Mouse (Mus musculus) adrenal gland (tissue): ENCODE results near the gene 4930522H14Rik.

Experiments
- intact Hi-C: fragments of 180-260 bp; cut with DNase I; formaldehyde crosslinking; loops from one replicate; pipeline ENCODE4 v1.15.1; 2025

4930522H14Rik gene

DNA sequence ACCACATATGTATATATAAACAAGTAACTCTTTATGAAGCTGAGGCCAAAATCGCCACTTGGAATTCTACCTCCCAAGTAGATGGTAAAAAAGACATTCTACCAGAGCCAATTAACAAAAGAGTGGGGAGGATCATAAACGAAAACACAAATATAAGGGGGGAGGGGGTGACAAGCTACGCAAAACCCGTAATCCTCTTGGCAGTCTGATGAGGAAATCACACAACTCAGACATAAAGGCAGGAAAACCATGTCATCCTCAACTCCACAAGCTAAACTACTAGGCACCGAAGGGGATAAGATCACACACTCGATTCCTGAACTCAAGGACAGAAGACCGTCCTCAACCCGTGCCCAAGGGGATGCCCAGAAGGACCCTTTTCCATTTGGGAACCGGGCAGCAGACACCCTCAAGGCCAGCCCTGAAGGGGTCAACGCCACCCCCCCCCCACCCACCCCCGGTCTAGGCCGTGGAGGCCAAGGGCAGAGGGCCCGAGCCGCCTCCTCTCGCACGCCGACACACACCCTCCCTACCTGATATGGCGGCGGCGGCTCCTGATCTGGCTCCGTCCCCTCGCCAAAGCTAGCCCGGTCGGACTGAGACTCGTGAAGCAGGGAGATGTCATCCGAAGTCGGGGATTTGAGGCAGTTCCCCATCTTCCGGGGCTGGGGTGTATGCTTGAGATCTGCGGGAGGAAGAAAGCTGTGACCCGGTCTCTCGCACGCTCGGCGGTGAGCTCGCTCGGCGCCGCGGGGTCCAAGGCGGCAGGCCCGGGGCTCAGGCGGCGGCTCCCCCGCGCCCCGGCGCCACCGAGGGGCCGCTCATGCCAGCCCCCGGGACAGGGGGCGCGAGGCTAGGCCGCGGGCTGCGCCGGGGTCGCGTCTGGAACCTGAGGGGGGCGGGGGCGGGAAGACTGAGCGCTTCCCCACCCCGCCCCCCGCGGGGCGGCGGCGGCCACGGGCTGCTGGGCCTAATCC, 55.2 kb downstream of the 4930522H14Rik start:
- intact Hi-C loops: loop anchor here (5.0 kb wide), 1 partner anchor 39 kb away; no protein-coding TSS in a partner anchor

DNA sequence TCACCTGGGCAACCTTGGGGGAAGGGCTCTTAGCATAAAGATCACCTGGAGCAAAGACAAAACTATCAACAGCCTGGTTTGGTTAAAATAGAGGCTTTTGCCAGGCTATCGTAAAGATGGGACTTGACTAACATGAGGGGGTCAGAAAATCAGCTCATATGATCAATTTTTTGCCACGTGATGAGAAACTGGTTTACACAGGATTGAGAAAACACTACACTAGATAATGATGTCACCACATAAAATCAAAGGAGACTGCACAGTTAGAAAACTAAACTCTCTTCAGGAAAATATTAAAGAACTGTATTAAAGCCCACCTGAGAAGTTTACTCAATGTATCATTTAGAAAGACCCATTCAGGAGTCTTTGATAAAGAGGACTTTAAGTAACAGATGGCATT, 56.0 kb downstream of the 4930522H14Rik start:
- intact Hi-C loops: loop anchor here (5.0 kb wide), 1 partner anchor 38 kb away; no protein-coding TSS in a partner anchor

DNA sequence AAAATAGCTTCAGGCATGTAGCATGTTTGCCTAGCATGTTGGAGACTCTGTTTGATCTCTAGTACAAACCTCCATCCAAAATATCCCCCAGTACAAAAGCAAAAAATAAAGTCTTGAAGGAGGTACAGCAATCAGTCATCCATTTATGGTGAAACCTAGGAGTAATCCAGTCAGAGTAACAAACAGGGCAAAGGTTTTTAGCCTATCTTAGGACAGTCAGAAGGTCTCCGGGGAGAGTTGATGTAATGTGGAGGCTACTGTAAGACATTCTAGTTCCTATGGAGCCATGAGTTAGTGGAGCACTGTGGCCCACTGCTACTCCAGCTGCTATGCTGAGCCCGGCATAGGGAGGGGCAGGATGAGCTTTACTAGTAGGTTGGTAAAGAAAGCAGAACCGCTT, 58.5 kb downstream of the 4930522H14Rik start:
- intact Hi-C loops: no loop called here

DNA sequence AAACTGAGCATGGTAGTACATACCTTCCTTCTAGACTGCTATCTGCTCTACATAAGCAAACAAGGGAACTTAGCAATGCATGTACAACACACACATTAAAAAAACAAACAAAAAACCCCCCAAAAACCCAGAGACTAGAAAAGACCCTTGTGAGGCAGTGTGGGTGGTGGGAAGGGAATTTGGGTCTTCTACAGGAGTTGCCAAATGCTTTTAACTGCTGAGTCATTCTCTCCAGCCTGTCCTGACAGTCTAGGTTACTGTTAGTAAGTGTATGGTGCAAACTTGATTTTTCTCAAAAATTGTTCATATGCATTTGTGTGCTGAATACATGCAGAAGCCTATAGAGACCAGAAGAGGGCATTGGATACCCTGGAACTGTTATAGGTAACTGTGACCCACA, 59.5 kb downstream of the 4930522H14Rik start:
- intact Hi-C loops: no loop called here

DNA sequence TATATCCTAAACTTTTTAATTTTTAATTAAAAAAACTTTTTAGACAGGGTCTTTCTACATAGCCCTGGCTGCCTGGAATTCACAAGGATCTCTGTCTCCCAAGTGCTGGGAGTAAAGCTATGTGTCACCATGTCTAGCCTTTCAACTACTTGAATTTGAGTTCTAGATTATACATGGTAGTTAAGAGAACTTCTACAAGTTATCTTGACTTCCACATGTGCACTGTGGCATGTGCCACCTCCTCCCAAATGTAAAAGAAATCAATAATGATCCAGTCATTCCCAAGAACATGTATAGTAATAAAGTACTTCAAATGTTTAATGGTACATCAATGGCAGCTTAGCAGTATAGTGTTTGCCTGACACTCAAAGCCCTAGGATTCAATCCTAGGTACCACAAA, 63.4 kb downstream of the 4930522H14Rik start:
- intact Hi-C loops: no loop called here

DNA sequence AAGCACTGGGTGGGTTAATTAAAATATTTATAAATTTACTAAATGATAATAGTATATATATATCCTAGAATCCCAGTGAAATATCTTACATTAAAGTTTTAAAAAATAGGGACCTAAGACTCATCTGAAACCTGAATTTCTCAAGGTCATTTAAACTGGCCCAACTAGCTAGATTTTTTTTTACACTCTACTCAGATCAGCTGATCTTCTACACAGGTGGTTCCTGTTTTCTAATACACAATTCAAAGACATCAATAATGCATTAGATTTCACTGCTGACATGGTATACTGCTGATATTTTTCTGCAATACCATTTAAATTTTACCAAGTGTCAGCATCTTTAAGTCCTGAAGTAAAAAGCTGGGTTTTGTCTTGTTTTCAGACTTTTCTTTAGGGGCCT, 67.2 kb downstream of the 4930522H14Rik start:
- intact Hi-C loops: no loop called here

DNA sequence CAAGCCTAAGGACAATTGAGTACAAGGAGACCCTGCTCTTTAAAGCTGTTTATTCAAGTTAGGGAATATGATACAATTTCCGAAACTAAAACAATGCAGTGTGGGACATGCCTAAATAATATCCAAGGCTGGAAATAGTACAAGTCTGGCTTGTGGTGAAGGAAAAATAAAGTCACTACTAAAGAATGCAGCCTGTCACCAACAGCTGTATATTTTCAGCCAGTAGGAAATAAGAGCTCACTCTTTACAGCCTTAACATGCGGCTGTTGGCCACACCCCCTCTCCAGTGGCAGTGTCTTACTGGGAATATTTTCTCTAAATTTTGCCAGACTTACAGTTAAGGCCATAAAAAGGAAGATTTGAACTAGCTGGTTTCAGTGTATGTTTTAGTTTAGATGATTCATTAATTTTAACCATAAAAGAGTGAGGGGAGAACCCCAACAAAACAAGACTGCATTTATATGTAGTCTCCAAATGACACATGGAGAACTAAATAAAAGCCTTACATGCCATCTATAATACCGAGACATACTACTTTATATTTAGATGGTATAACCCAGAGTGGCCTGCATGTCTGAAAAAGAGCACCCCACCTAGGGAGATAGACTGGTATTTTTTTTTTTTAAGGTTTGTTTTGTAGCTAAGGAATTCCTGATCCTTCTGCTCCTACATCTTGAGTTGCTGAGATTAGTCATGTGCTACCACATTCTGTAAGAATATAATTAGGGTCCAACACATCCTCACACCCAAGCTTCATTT, 70.5 kb downstream of the 4930522H14Rik start:
- intact Hi-C loops: no loop called here

DNA sequence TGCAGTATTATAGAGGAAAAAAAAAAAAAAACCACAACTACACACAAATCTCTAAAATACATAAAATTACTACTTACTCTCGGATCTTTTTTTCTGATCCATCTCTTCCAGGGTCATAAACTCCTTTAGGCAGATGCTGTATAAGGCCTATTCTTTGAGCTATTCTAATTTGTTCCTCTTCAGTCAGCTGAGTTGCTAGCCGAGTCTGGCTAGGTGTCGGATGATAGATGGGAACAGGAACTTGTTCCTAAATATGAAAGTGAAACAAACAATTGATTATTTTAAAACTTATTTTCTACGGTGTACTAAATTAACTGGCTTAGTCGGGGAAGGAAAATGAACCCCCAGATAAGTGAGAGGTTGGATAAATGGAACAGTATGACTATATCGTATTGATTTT, 74.3 kb downstream of the 4930522H14Rik start:
- intact Hi-C loops: no loop called here
